Mouse (Mus musculus): ENCODE measurements around the gene Ttyh3. TPM values are rescaled to one million over a fixed set of nuclear protein-coding genes. Genes with fewer than 3 reads are reported as not detected.

Ttyh3 gene
- polyA plus RNA-seq, 1 experiment from 2014 or later: 17.0 TPM

DNA sequence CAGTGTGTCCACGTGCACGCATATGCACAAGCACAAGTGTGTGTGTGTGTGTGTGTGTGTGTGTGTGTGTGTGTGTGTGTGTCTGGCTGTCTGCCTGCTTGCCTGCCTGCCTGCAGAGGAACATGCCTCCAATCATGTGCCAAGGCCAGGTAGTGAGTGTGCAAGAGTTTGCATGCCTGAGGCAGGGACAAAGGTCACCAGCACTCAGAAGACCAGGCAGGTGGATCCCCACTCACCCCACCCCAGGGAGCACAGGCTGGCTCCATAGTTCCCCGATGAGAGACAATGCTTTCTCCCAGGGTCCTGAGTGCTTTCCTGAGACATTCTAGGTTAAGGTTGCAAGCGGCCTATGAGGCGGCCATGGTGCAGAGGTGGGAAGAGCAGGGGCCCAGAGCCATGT lies 24.6 kb downstream of the Ttyh3 start:
- 81% methylated on average over 5 of the region's 5 CpGs for WGBS
- peak overlapping the region; percentile 46; the same call in 1 of the 2 replicates for H3K27ac ChIP-seq (ENCODE audit: low read length)
- peaks cover 16% of the 10 kb centered on the region for H3K4me1 ChIP-seq (ENCODE audit: control insufficient read depth, insufficient read depth, low read length)
- no peak overlapping the region for H3K4me2 ChIP-seq (ENCODE audit: low read depth, low read length)
- no peak overlapping the region for H3K4me3 ChIP-seq (ENCODE audit: low read length)
- H3K36me3 ChIP-seq (ENCODE audit: control insufficient read depth, insufficient read depth, low read length): peaks cover 47% of the 10 kb centered on the region
- H3K9me3 ChIP-seq (ENCODE audit: control insufficient read depth, low read length): no peaks in the 10 kb centered on the region
- no peaks in the 10 kb centered on the region for H3K27me3 ChIP-seq (replicated peaks; ENCODE audit: control insufficient read depth, insufficient read depth, low read length)
- no peak overlapping the region for H3K9ac ChIP-seq (ENCODE audit: low read depth, low read length)
- ATAC-seq: peak; percentile 66

DNA sequence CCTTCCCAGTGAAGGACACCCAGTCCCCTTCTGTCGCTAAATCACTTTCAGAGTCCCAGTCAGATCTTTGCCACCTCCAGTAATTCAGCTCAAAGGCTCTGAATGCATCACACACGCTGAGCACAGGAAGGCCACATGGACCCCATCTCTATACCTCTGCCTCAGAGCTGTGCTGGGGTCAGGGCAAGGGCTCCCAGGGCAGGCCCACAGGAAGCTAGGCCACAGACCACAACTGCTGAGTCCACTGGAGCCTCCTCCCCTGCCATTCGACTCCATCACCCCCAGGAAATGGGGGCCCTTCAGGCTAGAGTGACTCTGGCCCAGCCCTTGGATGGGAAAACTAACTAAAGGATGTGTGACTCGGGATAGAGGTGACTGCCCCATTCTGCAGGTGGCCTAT lies 25.0 kb downstream of the Ttyh3 start:
- H3K4me1 ChIP-seq (ENCODE audit: control insufficient read depth, insufficient read depth, low read length): peaks cover 16% of the 10 kb centered on the region
- no peaks in the 10 kb centered on the region for H3K9me3 ChIP-seq (ENCODE audit: control insufficient read depth, low read length)
- 0 out of 2 replicates have a peak overlapping the region, but pooled peaks have one; percentile 7 for H3K27ac ChIP-seq (ENCODE audit: low read length)
- no peak overlapping the region for H3K4me3 ChIP-seq (ENCODE audit: low read length)
- peaks cover 43% of the 10 kb centered on the region for H3K36me3 ChIP-seq (ENCODE audit: control insufficient read depth, insufficient read depth, low read length)
- 76% methylated on average over 4 of the region's 4 CpGs for WGBS
- H3K4me2 ChIP-seq (ENCODE audit: low read depth, low read length): no peak overlapping the region
- H3K9ac ChIP-seq (ENCODE audit: low read depth, low read length): 0 out of 2 replicates have a peak overlapping the region, but pooled peaks have one; percentile 24
- peak; percentile 17; the same call in 1 of the 2 replicates for ATAC-seq
- H3K27me3 ChIP-seq (replicated peaks; ENCODE audit: control insufficient read depth, insufficient read depth, low read length): no peaks in the 10 kb centered on the region

DNA sequence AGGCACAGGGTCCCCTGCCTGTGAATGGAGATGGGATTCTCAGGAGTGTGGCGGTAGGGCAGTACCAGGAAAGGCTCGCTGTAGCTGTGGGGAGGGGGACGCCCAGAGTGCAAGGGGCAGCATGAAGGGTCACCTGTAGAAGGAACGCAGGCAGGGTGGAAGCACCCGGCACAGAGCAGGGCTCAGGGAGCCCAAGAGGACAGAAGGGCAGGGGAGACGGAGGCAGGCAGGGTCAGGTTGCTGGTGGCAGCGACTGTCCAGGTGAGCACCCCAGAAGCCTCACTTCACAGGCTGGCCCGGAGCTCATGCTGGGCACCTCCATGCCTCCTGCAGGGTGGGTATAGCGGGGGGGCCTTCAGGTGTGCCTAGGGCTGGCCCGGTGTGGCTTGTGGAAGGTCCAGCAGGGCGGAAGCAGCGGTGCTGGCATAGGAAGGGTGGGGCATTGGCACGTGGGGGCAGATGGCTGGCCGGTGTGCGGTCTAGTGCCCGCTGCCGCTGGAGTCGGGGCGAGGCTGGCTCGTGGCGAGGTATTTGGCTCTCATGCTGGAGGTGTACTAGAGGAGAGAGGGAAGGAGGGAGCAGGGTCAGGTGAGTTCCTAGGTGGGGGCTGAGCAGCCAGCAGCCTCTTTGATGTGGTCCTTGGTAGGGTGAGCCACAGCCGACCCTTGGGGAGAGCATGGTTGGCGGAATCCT lies 25.7 kb downstream of the Ttyh3 start:
- peaks cover 36% of the 10 kb centered on the region for H3K36me3 ChIP-seq (ENCODE audit: control insufficient read depth, insufficient read depth, low read length)

DNA sequence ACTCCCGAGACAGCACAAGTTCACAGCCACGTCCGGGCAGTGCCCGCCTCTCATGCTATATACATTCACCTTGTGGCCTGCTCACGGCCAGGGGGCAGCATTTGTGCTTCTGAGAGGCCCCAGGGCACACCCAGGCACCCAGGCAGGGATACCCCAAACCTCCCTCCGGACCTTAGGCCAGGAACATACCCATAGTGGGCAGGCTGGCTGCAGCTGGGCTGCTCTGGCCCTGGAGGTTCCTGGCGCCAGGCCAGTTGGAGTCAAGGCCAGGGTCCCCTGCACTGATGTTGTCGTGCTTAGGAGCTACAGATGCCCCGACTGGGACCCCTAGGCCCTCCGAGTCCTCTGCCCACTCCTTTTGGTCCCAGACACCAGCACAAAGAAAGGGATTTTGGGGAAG lies 27.3 kb downstream of the Ttyh3 start:
- Histone ChIP-seq H3K36me3 (ENCODE audit: control insufficient read depth, insufficient read depth, low read length) (peaks cover 23% of the 10 kb centered on the region; the same call in 1 of the 2 replicates), H3K9ac (ENCODE audit: low read depth, low read length) (no peak overlapping the region; the same call in 1 of the 2 replicates), H3K9me3 (ENCODE audit: control insufficient read depth, low read length) (no peaks in the 10 kb centered on the region), H3K4me3 (ENCODE audit: low read length) (no peak overlapping the region), H3K27me3 (replicated peaks; ENCODE audit: control insufficient read depth, insufficient read depth, low read length) (no peaks in the 10 kb centered on the region), H3K4me2 (ENCODE audit: low read depth, low read length) (no peak overlapping the region), H3K27ac (ENCODE audit: low read length) (no peak overlapping the region), H3K4me1 (ENCODE audit: control insufficient read depth, insufficient read depth, low read length) (peaks cover 17% of the 10 kb centered on the region)
- no peak for ATAC-seq
- WGBS: 67% methylated on average over 10 of the region's 10 CpGs

More for the DNA sequence above, 25.7 kb downstream of the Ttyh3 start:
- 95% methylated on average over 22 of the region's 23 CpGs for WGBS
- no peaks in the 10 kb centered on the region for H3K27me3 ChIP-seq (replicated peaks; ENCODE audit: control insufficient read depth, insufficient read depth, low read length)
- no peaks in the 10 kb centered on the region for H3K9me3 ChIP-seq (ENCODE audit: control insufficient read depth, low read length)
- no peak overlapping the region for H3K27ac ChIP-seq (ENCODE audit: low read length)
- H3K9ac ChIP-seq (ENCODE audit: low read depth, low read length): 0 out of 2 replicates have a peak overlapping the region, but pooled peaks have one; percentile 24
- H3K4me3 ChIP-seq (ENCODE audit: low read length): no peak overlapping the region
- H3K4me2 ChIP-seq (ENCODE audit: low read depth, low read length): no peak overlapping the region
- H3K4me1 ChIP-seq (ENCODE audit: control insufficient read depth, insufficient read depth, low read length): peaks cover 16% of the 10 kb centered on the region
- no peak for ATAC-seq

DNA sequence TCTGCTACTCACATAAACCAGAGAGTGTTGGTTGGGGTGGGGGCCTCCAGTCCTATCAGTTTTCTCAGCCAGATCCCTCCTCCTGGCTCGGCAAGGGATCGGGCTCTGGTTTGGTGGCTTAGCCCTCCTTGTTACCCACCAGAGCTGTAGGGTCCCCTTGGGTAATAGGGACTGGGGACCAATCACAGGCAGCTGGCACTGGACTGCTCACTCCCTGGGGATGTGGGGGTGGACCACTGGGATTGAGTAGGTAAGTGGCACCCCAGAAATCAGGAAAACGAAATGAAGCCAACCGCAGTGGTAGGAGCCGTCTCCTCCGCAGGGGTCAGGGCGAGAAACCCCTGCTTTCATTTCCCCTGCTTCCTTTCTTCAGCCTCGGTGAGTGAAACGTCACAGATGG lies 27.7 kb downstream of the Ttyh3 start:
- H3K4me2 ChIP-seq (ENCODE audit: low read depth, low read length): no peak overlapping the region
- no peaks in the 10 kb centered on the region for H3K27me3 ChIP-seq (replicated peaks; ENCODE audit: control insufficient read depth, insufficient read depth, low read length)
- no peak overlapping the region for H3K9ac ChIP-seq (ENCODE audit: low read depth, low read length)
- ATAC-seq: no peak
- H3K27ac ChIP-seq (ENCODE audit: low read length): no peak overlapping the region
- no peak overlapping the region for H3K4me3 ChIP-seq (ENCODE audit: low read length)
- H3K9me3 ChIP-seq (ENCODE audit: control insufficient read depth, low read length): no peaks in the 10 kb centered on the region
- 75% methylated on average over 9 of the region's 9 CpGs for WGBS
- peaks cover 19% of the 10 kb centered on the region for H3K4me1 ChIP-seq (ENCODE audit: control insufficient read depth, insufficient read depth, low read length)
- peaks cover 23% of the 10 kb centered on the region; the same call in 1 of the 2 replicates for H3K36me3 ChIP-seq (ENCODE audit: control insufficient read depth, insufficient read depth, low read length)

DNA sequence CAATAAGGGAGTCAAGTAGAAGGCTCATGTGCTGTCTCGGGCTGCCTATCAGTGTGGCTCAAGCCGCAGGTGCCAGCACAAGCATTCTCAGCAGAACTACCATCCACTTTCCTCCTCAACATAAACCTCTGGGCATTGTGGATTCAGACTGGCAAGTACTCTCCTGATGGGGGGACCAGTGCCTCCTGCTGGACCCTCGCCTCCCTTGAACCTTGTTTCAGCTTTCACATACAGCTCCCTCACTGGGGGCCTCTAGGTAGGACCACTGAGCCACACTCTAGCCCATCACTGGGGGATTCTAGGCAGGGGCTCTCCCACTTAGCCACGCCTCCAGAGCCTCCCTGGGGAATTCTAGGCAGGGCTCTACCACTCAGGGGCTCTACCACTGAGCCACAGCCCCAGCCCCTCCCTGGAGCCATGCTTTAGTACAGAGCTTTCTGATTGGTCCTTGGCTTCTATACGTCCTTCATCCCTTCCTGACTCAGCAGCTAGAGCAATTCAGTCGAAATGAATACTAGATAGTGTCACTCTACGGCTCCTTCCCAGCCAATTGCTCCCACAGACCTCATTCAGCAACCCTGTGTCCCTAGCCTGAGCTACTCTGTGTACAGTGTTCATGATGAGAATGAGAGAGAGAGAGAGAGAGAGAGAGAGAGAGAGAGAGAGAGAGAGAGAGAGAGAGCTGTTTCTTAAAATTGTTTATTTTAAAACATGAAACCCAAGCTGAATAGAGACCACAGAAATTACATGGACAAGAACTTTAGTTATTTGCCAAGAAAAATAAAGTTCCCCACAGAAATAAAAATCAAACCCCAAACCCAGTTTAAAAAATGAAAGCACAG lies 28.7 kb downstream of the Ttyh3 start:
- no peak for ATAC-seq
- Histone ChIP-seq H3K4me2 (ENCODE audit: low read depth, low read length) (no peak overlapping the region), H3K9ac (ENCODE audit: low read depth, low read length) (no peak overlapping the region), H3K36me3 (ENCODE audit: control insufficient read depth, insufficient read depth, low read length) (peaks cover 20% of the 10 kb centered on the region; the same call in 1 of the 2 replicates), H3K27me3 (replicated peaks; ENCODE audit: control insufficient read depth, insufficient read depth, low read length) (no peaks in the 10 kb centered on the region), H3K4me3 (ENCODE audit: low read length) (no peak overlapping the region), H3K27ac (ENCODE audit: low read length) (no peak overlapping the region), H3K9me3 (ENCODE audit: control insufficient read depth, low read length) (no peaks in the 10 kb centered on the region), H3K4me1 (ENCODE audit: control insufficient read depth, insufficient read depth, low read length) (peaks cover 19% of the 10 kb centered on the region)
- 57% methylated on average over 7 of the region's 7 CpGs for WGBS

DNA sequence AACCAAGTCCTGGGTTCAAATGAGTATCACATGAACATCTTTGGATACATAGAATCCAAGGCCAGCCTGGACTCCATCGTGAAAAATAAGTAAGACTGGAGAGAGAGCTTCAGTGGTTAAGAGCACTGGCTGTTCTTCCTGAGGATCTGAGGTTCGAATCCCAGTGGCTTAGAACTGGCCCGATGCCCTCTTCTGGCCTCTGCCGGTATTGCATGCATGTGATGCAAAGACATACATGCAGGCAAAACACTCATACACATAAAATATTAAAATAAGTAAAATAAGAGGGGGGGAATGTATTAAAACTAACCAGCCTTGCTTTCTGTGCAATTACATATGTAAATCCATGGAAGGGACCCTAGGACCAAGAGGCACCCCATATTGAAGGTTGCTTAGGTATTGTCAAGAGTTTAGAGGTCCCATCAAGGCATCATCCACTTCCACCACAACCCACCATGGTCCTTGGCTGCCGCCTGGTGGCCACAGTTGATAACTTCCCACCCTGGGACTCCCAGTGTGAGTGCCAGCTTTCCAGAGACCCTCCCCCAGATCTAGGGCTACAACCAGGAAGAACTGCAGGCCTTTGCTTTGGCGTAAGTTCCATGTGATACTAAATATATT lies 29.6 kb downstream of the Ttyh3 start:
- Histone ChIP-seq H3K4me1 (ENCODE audit: control insufficient read depth, insufficient read depth, low read length) (peaks cover 10% of the 10 kb centered on the region), H3K9me3 (ENCODE audit: control insufficient read depth, low read length) (no peaks in the 10 kb centered on the region), H3K4me2 (ENCODE audit: low read depth, low read length) (no peak overlapping the region), H3K27me3 (replicated peaks; ENCODE audit: control insufficient read depth, insufficient read depth, low read length) (no peaks in the 10 kb centered on the region), H3K9ac (ENCODE audit: low read depth, low read length) (no peak overlapping the region), H3K36me3 (ENCODE audit: control insufficient read depth, insufficient read depth, low read length) (peaks cover 16% of the 10 kb centered on the region; the same call in 1 of the 2 replicates), H3K27ac (ENCODE audit: low read length) (no peak overlapping the region), H3K4me3 (ENCODE audit: low read length) (no peak overlapping the region)
- 0 out of 2 replicates have a peak, but pooled peaks have one; percentile 12 for ATAC-seq
- 23% methylated on average over 6 of the region's 6 CpGs for WGBS

DNA sequence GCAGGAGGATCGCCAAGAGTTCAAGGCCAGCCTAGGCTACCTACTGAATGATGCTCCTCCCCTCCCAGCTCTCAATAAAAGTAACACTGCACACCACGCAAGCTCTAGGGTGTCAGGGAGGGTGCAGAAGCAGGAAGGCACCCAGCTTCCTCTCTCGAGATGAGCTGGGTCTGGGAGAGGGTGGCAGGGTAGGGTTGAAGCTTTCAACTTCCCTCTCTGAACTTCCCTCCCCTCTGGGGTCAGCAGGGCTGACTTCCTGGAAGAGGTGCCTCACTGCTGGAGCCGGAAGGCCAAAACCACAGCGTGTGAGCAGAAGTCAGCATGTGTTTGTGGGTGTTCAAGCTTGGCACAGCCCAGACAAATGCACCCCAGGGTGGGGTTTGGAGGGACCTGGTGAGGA lies 31.1 kb downstream of the Ttyh3 start:
- Histone ChIP-seq H3K27me3 (replicated peaks; ENCODE audit: control insufficient read depth, insufficient read depth, low read length) (no peaks in the 10 kb centered on the region), H3K9ac (ENCODE audit: low read depth, low read length) (no peak overlapping the region), H3K27ac (ENCODE audit: low read length) (no peak overlapping the region), H3K36me3 (ENCODE audit: control insufficient read depth, insufficient read depth, low read length) (peaks cover 14% of the 10 kb centered on the region; the same call in 1 of the 2 replicates), H3K4me1 (ENCODE audit: control insufficient read depth, insufficient read depth, low read length) (peaks cover 5% of the 10 kb centered on the region), H3K4me2 (ENCODE audit: low read depth, low read length) (no peak overlapping the region), H3K9me3 (ENCODE audit: control insufficient read depth, low read length) (no peaks in the 10 kb centered on the region), H3K4me3 (ENCODE audit: low read length) (no peak overlapping the region)
- WGBS: 78% methylated on average over 5 of the region's 5 CpGs
- no peak for ATAC-seq

DNA sequence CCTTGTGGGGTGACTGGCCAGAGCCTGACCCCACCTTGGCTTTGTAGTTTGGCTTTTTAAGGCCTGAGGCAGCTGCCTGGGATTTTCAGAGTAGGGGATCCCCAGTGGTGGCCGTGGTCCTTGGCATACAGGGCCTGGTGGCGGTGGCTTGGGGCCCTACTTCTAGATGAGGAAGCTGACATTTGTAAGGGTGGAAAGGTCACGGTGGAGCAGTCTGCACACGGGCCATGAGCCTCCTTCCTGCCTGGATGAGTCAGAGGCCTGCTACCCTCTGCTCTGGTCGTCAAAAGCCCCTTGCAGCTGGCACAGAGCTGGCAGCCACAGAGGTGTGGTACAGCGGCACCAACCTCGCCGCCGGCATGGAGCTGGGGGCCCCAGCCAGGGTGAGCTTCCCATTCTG lies 32.1 kb downstream of the Ttyh3 start:
- Histone ChIP-seq H3K27me3 (replicated peaks; ENCODE audit: control insufficient read depth, insufficient read depth, low read length) (no peaks in the 10 kb centered on the region), H3K4me3 (ENCODE audit: low read length) (no peak overlapping the region), H3K9ac (ENCODE audit: low read depth, low read length) (no peak overlapping the region), H3K27ac (ENCODE audit: low read length) (0 out of 2 replicates have a peak overlapping the region, but pooled peaks have one; percentile 47), H3K36me3 (ENCODE audit: control insufficient read depth, insufficient read depth, low read length) (peaks cover 6% of the 10 kb centered on the region; the same call in 1 of the 2 replicates), H3K4me2 (ENCODE audit: low read depth, low read length) (no peak overlapping the region), H3K4me1 (ENCODE audit: control insufficient read depth, insufficient read depth, low read length) (peaks cover 13% of the 10 kb centered on the region), H3K9me3 (ENCODE audit: control insufficient read depth, low read length) (no peaks in the 10 kb centered on the region)
- ATAC-seq: no peak
- 56% methylated on average over 9 of the region's 9 CpGs for WGBS
